Mouse (Mus musculus) lung, postnatal 36 days (tissue): ENCODE data around the gene Pkhd1.

Experiments used
- DNase-seq: peaks from one replicate; pipeline ENCODE4 v3.0.0; 2022; ENCODE audit warnings: mixed read lengths

Pkhd1 gene

DNA sequence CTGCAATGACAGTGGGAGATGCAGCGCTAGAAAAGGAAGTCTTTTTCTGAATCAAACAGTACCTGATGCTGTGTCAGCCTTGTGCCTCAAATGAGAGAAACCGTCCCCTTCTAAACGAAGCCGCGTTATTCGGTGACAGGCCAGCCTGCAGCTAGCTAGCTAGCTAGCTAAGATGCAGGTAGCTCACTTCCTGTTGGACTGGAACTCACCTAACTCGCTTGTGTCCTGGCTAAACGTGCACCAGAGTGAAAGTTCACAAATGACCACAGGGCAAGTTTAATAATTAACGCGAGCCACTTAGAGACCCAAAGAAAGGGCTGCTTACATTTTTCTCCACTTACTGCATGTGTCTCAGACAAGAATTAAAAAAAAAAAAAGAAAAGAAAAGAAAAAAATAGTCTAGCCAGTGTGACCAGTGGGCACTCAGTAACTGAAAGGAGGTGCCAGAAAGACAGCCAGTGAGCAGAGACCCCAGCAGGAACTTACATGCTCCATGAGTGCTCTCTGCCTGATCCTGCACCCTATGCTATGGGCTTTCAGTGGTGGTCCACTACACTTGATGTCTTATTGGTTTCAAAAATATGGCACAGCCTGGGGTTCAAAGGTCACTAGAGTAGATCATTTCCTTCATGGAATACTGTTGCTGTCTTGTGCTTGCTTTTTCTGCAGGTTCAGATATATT is at the start of gene Pkhd1:
Pkhd1 (minus strand) TSS at position 216 of the 682 bp plus-strand sequence.
- DNase-seq: peak; percentile 37

DNA sequence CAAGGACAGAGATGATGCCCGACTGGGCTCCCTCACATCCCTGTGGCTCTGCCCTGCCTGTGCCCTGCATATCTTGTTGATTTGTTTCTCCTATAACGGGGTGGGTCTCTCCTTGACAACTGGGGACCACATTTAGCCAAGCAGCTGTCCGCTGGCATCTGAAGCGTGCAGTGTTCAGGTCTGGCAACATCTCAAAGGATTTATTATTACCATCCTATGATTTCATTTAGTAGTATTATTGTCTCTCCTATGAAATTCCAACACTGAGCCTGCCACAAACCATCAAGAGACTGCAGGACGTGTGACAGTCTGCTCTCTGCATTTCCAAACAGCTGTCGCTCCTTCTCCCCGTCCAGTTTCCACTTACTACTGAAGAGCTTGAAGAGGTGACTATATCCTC is 49.7 kb upstream of the Pkhd1 start:
- no peak for DNase-seq

DNA sequence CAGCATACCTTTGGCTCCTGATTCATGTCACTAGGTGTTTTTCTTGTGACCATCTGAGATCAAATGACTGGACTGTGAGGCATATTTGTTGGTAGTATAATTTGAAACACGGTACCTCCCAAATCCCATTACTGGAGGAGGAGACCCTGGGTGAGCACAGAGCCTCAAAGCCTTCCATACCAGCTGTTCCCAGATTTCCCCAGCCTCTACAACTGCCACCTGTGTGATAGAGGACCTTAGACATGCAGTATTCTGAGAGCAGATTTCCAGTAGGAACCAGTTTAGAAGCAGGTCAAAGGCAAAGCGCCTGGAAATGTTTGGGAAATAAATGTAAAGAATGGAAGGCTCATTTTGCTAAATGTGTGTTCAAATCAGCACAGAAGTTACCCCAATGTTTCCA is 48.4 kb upstream of the Pkhd1 start:
- DNase-seq: no peak

- no peak for DNase-seq
Measured at GRCm38 (mm10) chr1:20655085-20655484, 37.2 kb upstream of the Pkhd1 start.

- no peak for DNase-seq
Measured at GRCm38 (mm10) chr1:20653513-20654506, 35.9 kb upstream of the Pkhd1 start.

- DNase-seq: no peak
Measured at GRCm38 (mm10) chr1:20634856-20635255, 17.0 kb upstream of the Pkhd1 start.

GRCm38 (mm10) chr1:20633276-20633869 is 15.5 kb upstream of the Pkhd1 start:
- DNase-seq: no peak

GRCm38 (mm10) chr1:20624564-20624963 is 6.7 kb upstream of the Pkhd1 start:
- DNase-seq: no peak

DNA sequence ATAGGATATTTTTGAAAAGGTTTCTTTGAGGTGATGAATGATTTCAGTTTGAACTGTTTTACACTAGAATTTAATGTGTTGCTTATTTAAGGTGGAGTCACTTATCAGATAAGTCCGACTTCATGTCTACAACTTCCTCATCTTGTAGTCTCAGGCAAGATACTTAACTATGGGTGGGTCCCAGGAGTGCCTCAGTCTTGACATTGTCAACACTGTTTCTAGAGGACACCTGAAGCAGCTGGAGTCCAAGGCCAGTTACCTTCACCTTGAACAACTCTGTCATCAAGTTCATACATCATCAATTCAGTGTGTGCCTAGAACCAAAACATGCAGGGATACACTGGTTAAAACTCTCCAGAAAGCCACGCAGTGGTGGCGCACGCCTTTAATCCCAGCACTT is 5.5 kb upstream of the Pkhd1 start:
- no peak for DNase-seq

GRCm38 (mm10) chr1:20620611-20621010 is 2.7 kb upstream of the Pkhd1 start:
- no peak for DNase-seq

DNA sequence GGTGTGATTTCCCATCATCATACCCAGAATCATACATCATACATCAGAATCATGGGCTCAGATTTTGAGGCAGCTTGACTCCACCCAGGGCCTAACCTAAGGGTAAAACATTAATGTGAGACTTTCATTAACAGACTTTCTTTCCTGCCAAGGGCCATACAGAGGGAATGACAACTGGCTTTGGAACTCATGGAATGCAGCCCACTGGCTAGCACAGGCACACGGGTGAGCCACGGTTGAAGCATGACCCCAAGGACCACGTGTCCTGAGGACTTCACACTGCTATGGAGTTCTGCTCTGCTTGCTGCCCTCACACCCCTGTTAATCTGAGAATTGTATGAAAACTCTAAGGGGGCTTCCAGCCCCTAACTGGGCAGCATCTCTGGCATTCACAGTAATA is 1.5 kb upstream of the Pkhd1 start:
- DNase-seq: no peak

- DNase-seq: peak; percentile 41
Measured at GRCm38 (mm10) chr1:20612643-20613042, 5.2 kb downstream of the Pkhd1 start.

DNA sequence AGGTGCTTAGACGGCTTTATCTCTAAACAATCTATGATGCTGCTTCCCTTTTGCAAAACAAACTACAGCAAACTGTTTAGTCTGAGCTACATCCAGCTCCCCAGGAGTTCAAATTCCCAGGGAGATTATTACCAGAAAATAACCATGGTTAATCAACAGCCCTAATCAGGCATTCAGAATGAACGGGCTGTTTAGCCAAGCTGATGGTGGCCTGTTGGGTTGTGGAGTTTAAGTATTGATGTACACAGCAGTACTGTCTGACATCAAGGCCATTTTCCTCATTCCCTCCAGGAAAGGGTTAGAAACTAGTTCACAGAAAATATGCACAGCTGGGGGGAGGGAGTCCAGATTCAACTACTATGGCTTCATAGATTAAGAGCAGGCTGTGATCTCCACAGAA is 12.4 kb downstream of the Pkhd1 start:
- DNase-seq: no peak

DNA sequence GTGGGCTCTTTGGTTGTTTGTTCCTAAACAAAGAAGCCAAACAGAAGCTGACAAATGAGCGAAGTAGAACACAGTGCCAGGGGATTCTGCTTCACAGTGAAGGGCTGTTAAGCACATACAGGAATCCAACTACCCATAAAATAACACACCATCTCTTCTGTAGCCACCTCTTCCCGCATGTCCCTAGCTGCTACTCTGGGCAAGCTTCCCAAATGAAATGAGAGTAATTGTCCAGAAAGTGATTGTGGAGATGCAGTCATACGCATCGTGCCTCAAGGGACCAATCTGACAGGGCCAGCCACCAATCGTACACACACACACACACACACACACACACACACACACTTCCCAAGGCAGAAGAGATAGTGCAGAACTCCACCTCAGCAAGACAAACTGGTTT is 27.4 kb downstream of the Pkhd1 start:
- DNase-seq: no peak

- DNase-seq: no peak
Measured at GRCm38 (mm10) chr1:20571469-20571868, 46.4 kb downstream of the Pkhd1 start.

- no peak for DNase-seq
Measured at GRCm38 (mm10) chr1:20569430-20569829, 48.4 kb downstream of the Pkhd1 start.

- DNase-seq: no peak
Measured at GRCm38 (mm10) chr1:20558443-20558842, 59.4 kb downstream of the Pkhd1 start.

DNA sequence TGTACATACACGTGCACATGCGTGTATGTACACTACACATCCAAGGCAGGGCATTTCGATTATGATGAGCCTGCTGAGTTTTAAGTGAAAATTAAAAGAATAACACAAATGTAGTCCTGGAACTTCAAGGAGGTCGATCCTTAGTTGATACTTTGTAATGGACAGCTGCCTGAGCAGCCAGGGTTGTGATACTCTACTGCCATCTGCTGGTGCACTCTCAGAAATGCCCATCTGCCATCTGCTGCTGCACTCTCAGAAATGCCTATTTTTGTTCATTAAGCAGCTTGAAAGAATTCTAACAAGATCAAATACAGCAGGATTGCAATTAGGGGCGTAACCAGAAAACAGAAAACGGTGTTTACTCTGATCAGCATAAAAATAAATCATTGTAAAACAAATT is 63.5 kb downstream of the Pkhd1 start:
- peak; percentile 44 for DNase-seq

DNA sequence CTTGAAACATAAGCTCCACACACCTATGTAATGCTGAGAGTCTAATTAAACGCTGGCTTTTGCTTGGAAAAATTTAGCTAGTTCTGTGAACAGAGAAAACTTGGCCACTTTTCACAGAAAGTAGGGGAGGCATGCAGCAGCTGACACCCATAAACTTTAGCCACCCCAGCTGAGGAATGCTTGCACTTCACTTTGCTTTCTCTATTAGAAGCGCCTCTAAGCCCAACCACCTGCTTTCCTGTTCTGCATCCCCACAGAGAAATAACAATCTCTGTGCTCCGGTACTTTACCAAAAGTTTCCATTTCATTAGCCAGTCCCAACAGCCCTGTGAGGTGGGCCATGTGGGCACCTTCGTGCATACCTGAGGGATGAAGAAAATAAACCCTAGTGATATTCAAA is 66.5 kb downstream of the Pkhd1 start:
- no peak for DNase-seq

- no peak for DNase-seq
Measured at GRCm38 (mm10) chr1:20544526-20544925, 73.3 kb downstream of the Pkhd1 start.

DNA sequence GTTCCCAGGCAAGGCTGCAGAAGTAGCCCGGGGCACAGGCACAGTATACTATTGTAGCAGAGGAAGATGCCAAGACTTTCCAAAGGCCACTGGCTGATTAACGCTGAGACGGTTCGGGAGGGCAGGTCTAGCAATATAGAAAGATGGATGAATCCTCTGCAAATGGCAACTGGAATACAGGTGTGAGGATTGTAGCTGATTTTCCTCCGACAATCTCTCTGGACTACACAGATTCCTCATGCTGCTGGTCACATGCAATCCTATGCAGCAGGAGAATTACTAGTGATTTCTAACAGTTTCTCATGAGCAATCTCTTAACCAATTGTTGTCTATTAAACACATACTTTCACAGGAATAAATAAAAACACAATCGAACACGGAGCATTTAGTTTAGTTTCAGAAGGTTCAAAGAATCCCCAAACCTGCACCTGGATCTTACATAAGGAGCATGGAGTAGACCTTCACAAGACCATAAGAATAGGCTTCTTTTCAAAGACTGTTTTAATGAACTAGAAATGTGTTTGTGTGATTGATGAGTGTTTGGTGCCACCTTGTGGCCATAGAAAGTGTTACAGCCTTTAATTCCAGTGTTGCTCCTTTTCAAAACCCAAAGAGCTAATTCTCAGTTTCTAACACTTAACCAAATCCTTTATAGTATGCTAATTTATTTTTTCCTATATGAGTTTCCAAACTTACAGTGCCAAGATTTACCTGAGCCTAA is 104.3 kb downstream of the Pkhd1 start:
- DNase-seq: peak; percentile 58

DNA sequence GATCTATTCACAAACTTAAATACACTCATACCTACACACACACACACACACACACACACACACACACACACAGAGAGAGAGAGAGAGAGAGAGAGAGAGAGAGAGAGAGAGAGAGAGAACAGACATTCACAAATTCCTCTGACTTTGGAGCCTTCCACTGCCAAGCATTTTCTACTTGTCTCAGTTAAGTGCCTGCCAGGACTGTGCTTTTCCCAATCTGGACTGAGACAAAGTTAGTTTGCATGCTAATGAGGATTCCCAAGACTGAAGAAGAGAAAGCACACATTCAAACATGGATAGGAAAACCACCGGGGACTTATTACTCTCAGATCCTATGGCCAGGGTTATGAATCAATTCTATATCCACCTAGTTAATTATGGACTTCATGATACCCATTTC is 118.9 kb downstream of the Pkhd1 start:
- DNase-seq: no peak

DNA sequence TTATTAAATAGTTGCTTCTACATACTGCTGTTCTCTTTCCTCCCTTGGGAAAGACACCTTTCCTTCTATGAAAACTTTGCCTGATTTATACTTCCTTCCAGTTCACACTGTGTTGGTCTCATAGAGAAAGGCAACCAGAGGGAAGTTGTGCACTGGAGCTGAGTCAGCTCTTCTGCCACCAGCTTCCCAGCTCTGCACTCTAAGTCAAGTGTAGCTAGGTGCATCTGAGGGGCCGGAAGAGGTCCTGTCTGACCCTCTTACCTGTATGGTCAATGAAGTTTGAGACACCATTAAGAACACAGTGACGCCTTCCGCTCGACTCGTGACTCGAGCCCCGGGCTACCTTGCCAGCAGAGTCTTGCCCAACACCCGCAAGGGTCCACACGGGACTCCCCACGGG is 131.8 kb downstream of the Pkhd1 start:
- no peak for DNase-seq
